Mouse (Mus musculus): ENCODE results near the gene Nynrin. TPM values are rescaled to one million over a fixed set of nuclear protein-coding genes. Genes with fewer than 3 reads are reported as not detected.
A peak's percentile ranks its signal among the peaks of the same experiment; 100 is the strongest.

The Nynrin gene
- polyA plus RNA-seq, 1 experiment from 2014 or later = 9.3 TPM

DNA sequence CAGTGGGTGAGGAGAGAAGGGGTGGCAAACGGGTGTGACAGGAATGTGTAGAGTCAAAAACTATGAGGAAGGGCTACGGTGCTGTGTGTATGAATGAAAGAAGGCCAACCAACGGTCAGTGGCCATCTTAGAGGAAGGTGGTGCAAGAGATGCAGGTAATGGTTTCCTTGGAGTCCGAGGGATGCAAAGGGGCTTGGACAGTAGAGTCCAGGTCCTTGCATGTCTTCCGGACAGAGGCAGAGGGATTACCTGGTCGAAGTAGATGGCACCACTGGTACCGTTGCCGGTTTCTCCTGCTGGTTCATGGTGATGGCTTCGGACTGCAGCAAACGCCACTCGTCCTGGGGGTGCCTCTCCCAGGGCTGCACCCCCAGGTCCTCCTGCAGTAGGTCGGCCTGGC, 29.9 kb downstream of the Nynrin start:
- Histone ChIP-seq H3K9ac (0 out of 2 replicates have a peak overlapping the region, but pooled peaks have one; percentile 34), H3K27me3 (no peaks in the 10 kb centered on the region), H3K27ac (no peak overlapping the region), H3K4me3 (no peak overlapping the region), H3K4me1 (peaks cover 27% of the 10 kb centered on the region), H3K9me3 (replicated peaks) (no peaks in the 10 kb centered on the region), H3K36me3 (ENCODE audit: poor library complexity, severe bottlenecking) (peaks cover 23% of the 10 kb centered on the region), H3K4me2 (0 out of 2 replicates have a peak overlapping the region, but pooled peaks have one; percentile 79)
- no peak for ATAC-seq
- 90% methylated on average over 12 of the region's 12 CpGs for WGBS

DNA sequence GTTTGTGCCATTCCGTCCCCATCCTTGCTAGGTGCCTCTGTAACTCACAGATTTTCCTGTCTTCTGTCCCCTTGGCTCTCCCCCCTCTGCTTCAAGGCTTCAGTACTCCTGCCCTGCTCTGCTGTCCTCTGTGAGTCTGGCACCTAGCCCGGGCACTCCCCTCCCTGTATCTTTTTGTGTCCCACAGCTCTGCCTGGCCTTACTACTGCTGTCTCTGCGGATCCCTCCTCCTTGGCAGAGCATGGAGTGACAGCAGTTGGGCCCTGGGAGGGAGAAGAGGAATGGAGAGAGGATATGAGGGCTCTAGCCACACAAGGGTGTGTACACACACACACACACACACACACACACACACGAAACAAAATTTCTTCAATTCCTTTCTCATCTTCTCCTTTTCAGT, 30.4 kb downstream of the Nynrin start, which contains the start of gene Cbln3:
Gene Cbln3, minus strand, starts transcription at position 227 of the 400 bp plus-strand sequence.
- H3K9ac ChIP-seq = peak within 1 kb of the TSS; percentile 80
- 22% methylated on average over 4 of the region's 4 CpGs for WGBS
- no peaks in the 10 kb centered on the region for H3K9me3 ChIP-seq (replicated peaks)
- ATAC-seq = peak; percentile 23
- H3K36me3 ChIP-seq (ENCODE audit: poor library complexity, severe bottlenecking) = peaks cover 28% of the 10 kb centered on the region
- H3K4me1 ChIP-seq = peaks cover 27% of the 10 kb centered on the region
- H3K27ac ChIP-seq = peak within 1 kb of the TSS; percentile 69
- H3K4me2 ChIP-seq = peak within 1 kb of the TSS; percentile 79
- H3K27me3 ChIP-seq = no peaks in the 10 kb centered on the region
- H3K4me3 ChIP-seq = peak within 1 kb of the TSS; percentile 85

DNA sequence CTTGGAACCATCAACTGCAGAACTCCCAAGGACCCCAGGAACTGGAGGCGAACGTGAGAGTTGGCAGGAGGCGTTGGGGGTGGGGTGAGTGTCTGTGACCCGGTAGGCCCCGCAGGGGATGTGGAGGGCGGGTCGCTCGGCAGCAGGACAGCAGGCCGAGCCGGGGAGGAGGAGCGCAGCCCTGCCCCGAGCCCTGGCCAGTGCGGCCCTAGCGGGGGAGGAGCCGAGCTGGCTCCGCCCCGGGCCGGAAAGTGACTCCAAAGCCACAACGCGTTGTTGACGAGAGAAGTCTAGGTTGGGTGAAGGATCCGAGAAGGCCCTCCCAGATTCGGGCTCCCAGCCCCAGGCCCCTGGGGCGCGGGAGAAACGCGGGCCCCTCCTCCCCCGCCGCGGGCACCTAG, 30.9 kb downstream of the Nynrin start, which contains the start of gene Khnyn:
Gene Khnyn, plus strand, starts transcription at position 235 of the 401 bp plus-strand sequence.
- peak; percentile 91 for ATAC-seq
- Histone ChIP-seq H3K36me3 (ENCODE audit: poor library complexity, severe bottlenecking) (peaks cover 33% of the 10 kb centered on the region), H3K27me3 (no peaks in the 10 kb centered on the region), H3K9ac (peak within 1 kb of the TSS; percentile 80), H3K27ac (peak within 1 kb of the TSS; percentile 69), H3K4me3 (peak within 1 kb of the TSS; percentile 85), H3K4me1 (peaks cover 27% of the 10 kb centered on the region), H3K9me3 (replicated peaks) (no peaks in the 10 kb centered on the region), H3K4me2 (peak within 1 kb of the TSS; percentile 79)
- WGBS = 0% methylated on average over 27 of the region's 30 CpGs

DNA sequence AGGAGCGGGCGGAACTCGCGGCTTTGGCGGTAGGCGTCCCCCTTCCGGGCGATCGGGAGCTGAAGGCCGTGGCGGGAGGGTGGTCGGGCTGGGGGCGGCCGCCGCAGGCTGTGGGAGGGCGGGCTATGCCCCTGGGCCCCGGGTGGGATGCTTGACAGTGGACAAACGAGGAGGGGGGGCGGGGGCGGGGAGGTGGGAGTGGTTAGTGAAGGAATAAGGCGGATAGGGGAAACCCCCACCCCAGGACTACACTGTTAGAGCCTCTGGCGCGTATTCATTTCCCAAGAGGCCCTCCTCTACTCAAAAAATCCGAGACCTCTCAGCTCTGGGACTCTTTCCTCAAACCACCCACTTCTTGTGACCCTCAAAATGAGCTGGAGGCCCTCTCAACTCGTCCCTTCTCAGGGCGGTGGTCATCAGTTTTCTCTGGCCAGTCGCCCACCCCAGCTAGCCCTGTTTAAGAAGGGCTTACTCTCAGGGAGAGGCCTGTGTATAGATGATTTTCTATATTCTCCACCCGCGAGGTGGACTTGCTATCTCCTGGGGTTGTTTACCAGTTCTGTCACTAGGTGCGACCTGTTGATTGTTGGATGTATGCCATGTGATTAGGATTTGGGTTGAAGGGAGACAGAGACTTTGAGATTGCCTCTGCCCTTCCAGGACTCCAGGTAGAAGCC, 31.4 kb downstream of the Nynrin start:
- Histone ChIP-seq H3K9me3 (replicated peaks) (no peaks in the 10 kb centered on the region), H3K4me3 (peak overlapping the region; percentile 85), H3K9ac (peak overlapping the region; percentile 80), H3K36me3 (ENCODE audit: poor library complexity, severe bottlenecking) (peaks cover 38% of the 10 kb centered on the region), H3K4me1 (peaks cover 27% of the 10 kb centered on the region), H3K4me2 (peak overlapping the region; percentile 79), H3K27me3 (no peaks in the 10 kb centered on the region), H3K27ac (peak overlapping the region; percentile 69)
- ATAC-seq = peak; percentile 65
- WGBS = 2% methylated on average over 16 of the region's 30 CpGs

DNA sequence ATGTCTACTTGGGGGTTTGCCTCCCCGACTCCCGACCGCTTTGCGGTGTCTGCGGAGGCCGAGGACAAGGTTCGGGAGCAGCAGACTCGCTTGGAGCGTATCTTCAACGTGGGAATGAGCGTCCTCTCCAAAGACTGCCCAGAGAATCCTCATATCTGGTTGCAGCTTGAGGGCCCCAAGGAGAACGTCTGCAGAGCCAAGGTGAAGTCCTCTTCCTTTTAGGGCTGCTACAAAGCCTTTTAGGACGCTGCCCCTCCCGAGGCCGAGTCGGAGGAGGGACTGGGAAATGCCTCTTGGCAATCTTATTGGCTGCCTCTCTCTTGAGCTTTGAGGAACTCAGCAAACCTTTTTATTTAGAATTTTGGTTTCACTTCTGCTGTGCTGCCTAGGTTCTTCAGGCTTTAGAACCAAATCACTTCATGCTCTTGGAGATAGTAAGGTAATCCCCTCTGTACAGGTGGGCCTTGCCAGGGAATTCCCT, 32.0 kb downstream of the Nynrin start:
- peak overlapping the region; percentile 80 for H3K9ac ChIP-seq
- H3K27me3 ChIP-seq = no peaks in the 10 kb centered on the region
- peaks cover 44% of the 10 kb centered on the region for H3K36me3 ChIP-seq (ENCODE audit: poor library complexity, severe bottlenecking)
- H3K4me2 ChIP-seq = peak overlapping the region; percentile 79
- H3K27ac ChIP-seq = no peak overlapping the region
- H3K4me3 ChIP-seq = peak overlapping the region; percentile 85
- H3K4me1 ChIP-seq = peaks cover 27% of the 10 kb centered on the region
- H3K9me3 ChIP-seq (replicated peaks) = no peaks in the 10 kb centered on the region
- no peak for ATAC-seq
- 10% methylated on average over 16 of the region's 16 CpGs for WGBS

DNA sequence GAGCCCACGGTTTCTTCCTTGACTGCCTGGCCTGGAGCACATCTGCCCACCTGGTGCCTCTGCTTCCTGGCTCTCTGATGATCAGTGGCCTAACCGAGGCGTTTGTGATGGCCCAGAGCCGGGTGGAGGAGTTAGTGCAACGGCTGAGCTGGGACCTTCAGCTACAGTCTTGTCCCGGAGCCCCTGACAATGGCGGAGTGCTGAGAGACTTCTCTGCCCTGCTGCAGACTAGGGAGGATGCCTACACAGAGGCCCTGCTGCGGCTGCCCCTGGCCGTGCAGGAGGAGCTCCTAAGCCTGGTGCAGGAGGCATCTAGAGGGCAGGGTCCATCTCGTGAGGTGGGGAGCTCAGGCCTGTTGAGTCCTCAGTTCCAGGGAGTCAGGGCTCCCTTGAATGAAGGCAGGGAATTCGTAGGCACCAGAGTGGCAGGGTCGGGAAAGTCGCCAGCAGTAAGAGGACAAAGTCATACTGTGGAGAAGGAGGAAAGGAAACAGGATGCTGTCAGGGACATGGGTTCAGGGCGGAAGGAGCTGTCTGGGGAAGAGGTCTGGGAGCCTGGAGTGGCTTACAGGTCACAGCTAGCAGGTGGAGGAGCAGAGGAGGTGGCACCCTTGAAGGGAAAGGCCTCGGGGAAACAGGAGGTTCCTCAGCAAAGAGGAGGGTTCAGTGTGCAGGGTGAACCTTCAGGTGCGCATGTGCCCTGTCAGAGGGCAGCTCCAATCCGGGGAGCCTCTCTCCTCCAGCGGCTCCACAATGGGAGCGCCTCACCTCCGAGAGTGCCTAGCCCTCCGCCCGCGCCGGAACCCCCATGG, 33.0 kb downstream of the Nynrin start:
- Histone ChIP-seq H3K27me3 (no peaks in the 10 kb centered on the region), H3K27ac (no peak overlapping the region), H3K4me1 (peaks cover 27% of the 10 kb centered on the region), H3K36me3 (ENCODE audit: poor library complexity, severe bottlenecking) (peaks cover 53% of the 10 kb centered on the region), H3K9ac (peak overlapping the region; percentile 23; the same call in 1 of the 2 replicates), H3K4me3 (no peak overlapping the region), H3K4me2 (peak overlapping the region; percentile 79; the same call in 1 of the 2 replicates), H3K9me3 (replicated peaks) (no peaks in the 10 kb centered on the region)
- WGBS = 88% methylated on average over 24 of the region's 24 CpGs
- ATAC-seq = no peak

DNA sequence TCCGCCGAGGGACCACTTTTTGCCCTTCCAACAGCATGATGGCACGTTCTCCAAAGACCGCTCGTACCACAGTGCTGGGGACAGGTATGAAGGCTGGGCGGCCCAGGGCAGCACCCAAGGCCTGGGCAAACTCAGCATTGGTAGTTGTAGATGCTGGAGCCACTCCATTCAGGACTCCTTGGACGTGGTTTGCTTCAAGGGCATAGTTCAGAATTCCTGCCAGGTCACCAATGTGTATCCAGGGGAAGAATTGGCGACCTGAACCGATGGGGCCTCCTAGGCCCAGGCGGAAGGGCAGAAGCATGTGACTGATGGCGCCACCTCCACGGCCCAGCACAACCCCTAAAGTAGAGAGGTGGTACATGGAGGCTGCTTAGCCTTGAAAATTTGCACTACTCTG, 43.9 kb downstream of the Nynrin start:
- Histone ChIP-seq H3K9ac (no peak overlapping the region), H3K4me3 (no peak overlapping the region), H3K4me2 (no peak overlapping the region), H3K27me3 (no peaks in the 10 kb centered on the region), H3K9me3 (replicated peaks) (no peaks in the 10 kb centered on the region), H3K4me1 (peaks cover 21% of the 10 kb centered on the region), H3K27ac (no peak overlapping the region), H3K36me3 (ENCODE audit: poor library complexity, severe bottlenecking) (peaks cover 54% of the 10 kb centered on the region)
- ATAC-seq = no peak
- WGBS = 93% methylated on average over 12 of the region's 12 CpGs

DNA sequence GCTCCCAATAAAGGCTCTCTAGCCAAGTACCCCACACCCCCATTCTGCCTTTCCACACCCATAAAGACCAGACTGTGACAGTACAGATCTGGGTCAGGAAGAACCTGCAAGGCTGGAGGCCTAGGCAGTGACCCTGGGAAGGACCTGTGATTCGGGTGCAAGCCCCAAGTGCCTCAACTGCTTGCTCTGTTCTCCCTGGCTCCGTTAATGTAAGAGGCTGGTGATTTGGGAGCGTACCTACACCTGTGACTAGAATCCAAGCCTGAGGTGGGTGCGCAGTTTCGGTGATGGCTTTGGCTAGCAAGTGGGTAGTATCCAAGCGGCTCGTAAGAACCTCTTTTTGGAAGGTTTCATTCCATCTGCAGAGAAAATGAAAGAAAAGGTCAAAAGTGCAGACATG, 45.1 kb downstream of the Nynrin start:
- Histone ChIP-seq H3K4me1 (peaks cover 21% of the 10 kb centered on the region), H3K27ac (no peak overlapping the region), H3K4me3 (no peak overlapping the region; the same call in 1 of the 2 replicates), H3K4me2 (peak overlapping the region; percentile 81), H3K36me3 (ENCODE audit: poor library complexity, severe bottlenecking) (peaks cover 45% of the 10 kb centered on the region), H3K27me3 (no peaks in the 10 kb centered on the region), H3K9me3 (replicated peaks) (no peaks in the 10 kb centered on the region), H3K9ac (no peak overlapping the region; the same call in 1 of the 2 replicates)
- ATAC-seq = no peak
- 86% methylated on average over 7 of the region's 7 CpGs for WGBS

DNA sequence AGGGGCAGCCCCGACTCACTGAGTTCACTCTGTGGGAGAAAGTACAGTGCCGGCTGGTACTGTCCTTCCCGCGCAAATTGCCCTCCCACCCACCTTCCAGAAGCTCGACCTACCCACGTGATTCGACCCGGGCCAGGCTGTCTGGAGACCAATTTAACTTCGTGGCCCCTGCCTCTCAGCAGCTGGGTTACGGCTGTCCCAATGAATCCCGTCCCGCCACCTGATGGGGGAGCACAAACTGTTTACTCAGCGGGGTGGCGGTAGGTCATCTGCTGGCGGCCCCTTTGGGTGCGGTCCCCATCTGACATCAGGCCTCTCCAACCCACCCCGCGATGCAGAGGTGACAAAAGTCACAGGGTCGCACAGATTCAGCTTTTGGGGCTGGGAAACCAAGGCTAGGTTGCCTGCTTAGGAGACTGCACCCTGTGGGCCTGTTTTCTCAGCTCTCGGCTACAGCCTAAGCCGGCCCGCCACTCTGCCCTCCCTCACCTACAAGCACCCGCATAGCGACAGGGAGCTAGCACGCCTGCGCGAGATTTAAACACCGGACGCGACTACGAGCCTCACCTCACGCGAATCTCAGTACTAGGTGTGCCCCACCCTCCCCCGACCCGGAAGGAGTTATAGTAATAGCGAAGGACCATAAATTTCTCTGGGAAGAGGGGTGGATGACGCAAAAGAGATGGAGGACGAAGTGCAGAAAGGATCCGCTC, 46.0 kb downstream of the Nynrin start, which contains the start of gene Sdr39u1:
Gene Sdr39u1, minus strand, starts transcription at position 593 of the 713 bp plus-strand sequence.
- peak; percentile 94 for ATAC-seq
- peak within 1 kb of the TSS; percentile 81 for H3K4me2 ChIP-seq
- peaks cover 21% of the 10 kb centered on the region for H3K4me1 ChIP-seq
- H3K36me3 ChIP-seq (ENCODE audit: poor library complexity, severe bottlenecking) = peaks cover 35% of the 10 kb centered on the region
- WGBS = 3% methylated on average over 39 of the region's 39 CpGs
- no peaks in the 10 kb centered on the region for H3K27me3 ChIP-seq
- peak within 1 kb of the TSS; percentile 76 for H3K9ac ChIP-seq
- H3K27ac ChIP-seq = 0 out of 2 replicates have a peak within 1 kb of the TSS, but pooled peaks have one; percentile 4
- H3K9me3 ChIP-seq (replicated peaks) = no peaks in the 10 kb centered on the region
- peak within 1 kb of the TSS; percentile 47 for H3K4me3 ChIP-seq

DNA sequence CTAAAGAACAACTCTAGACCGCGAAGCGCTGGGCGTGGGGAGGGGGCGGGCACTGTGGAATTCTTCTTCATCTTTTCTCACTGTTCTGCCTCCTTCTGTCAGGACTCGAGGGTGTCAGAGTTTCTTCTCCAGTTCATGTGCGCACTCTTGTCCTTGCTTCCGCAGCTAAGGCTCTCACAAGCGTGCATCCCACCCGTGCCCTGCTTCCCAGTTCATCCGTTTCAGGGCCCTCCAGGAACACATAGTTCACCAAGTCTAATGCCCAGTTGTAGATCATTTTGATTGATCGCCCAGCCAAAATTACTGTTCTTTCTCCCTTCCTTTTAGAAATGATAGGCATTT, 46.6 kb downstream of the Nynrin start:
- peak; percentile 48; the same call in 1 of the 2 replicates for ATAC-seq
- Histone ChIP-seq H3K4me3 (peak overlapping the region; percentile 47), H3K9me3 (replicated peaks) (no peaks in the 10 kb centered on the region), H3K36me3 (ENCODE audit: poor library complexity, severe bottlenecking) (peaks cover 30% of the 10 kb centered on the region), H3K27ac (0 out of 2 replicates have a peak overlapping the region, but pooled peaks have one; percentile 4), H3K27me3 (no peaks in the 10 kb centered on the region), H3K4me2 (peak overlapping the region; percentile 81), H3K4me1 (peaks cover 21% of the 10 kb centered on the region), H3K9ac (peak overlapping the region; percentile 76)
- WGBS = 5% methylated on average over 12 of the region's 12 CpGs

DNA sequence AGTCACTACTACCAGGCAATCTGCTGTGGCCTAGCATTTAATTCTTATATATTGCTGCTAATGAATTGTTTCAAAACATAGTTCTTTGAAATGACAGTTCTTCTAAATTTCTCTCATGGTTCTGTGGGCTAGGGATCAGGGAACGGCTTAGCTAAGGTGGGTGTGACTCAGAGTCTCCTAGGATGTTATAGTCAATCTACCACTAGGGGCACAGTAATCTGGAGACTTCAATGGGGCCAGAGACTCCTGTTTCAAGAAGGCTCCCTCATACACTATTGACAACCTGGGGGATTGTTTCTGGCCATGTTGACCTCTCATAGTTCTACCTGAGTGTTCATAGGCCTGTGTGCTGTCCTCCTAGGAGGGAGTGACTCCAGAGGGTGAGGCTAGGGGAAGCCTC, 51.7 kb downstream of the Nynrin start:
- no peak overlapping the region for H3K4me3 ChIP-seq
- H3K9ac ChIP-seq = no peak overlapping the region
- no peaks in the 10 kb centered on the region for H3K27me3 ChIP-seq
- no peak for ATAC-seq
- 35% methylated on average over 1 of the region's 1 CpGs for WGBS
- no peaks in the 10 kb centered on the region for H3K9me3 ChIP-seq (replicated peaks)
- H3K36me3 ChIP-seq (ENCODE audit: poor library complexity, severe bottlenecking) = no peaks in the 10 kb centered on the region
- no peak overlapping the region for H3K27ac ChIP-seq
- peaks cover 5% of the 10 kb centered on the region; the same call in 1 of the 2 replicates for H3K4me1 ChIP-seq
- H3K4me2 ChIP-seq = no peak overlapping the region

Measured in forebrain, embryonic 13.5 days (tissue).